In genomic region chr1:39450069-39450728, GRCm38 (mm10) we compare ENCODE assay signal across 12 mouse cellular contexts. TPM values are rescaled to one million over a fixed set of nuclear protein-coding genes. Genes with fewer than 3 reads are reported as not detected.
A peak's percentile ranks its signal among the peaks of the same experiment; 100 is the strongest.
DNase-seq lines count a peak whose midpoint lies in the region; ATAC-seq and TF ChIP-seq lines count a peak whose summit lies in the region.
"Had no signal": no experiment of that assay in that cellular context is flagged by ENCODE, and none has a peak within 500 bp of the region (broad histone marks: within the 10 kb centered on the region; RNA-seq: fewer than 3 reads in every experiment).

No protein-coding gene starts in this region.

- H3K4me1 ChIP-seq in heart, postnatal 0 days (ENCODE audit: control insufficient read depth, insufficient read depth) = peaks cover 48% of the 10 kb centered on the region
- H3K4me1 ChIP-seq in limb, embryonic 11.5 days (ENCODE audit: control insufficient read depth, insufficient read depth, low read length) = peaks cover 12% of the 10 kb centered on the region

- TF ChIP-seq CTCF in heart, postnatal 0 days (IDR thresholded peaks at IDR 0.05; ENCODE audit: low read depth) = no peak

- DNase-seq in heart, postnatal 0 days (ENCODE audit: low spot score) = no peak
- no peak for DNase-seq in heart, postnatal 10 days
- peak; percentile 36 for DNase-seq in limb, embryonic 11.5 days (ENCODE audit: low spot score)
- peak; percentile 64 for DNase-seq in retina, postnatal 1 day
- DNase-seq in left cerebral cortex, postnatal 14 days (ENCODE audit: low spot score in 2 of 2) = no peak
- DNase-seq in ovary, postnatal 10 days (ENCODE audit: low spot score) = no peak
- no peak for DNase-seq in lung, postnatal 14 days
- DNase-seq: cerebellum, adult 11-12 months had no signal

- TF ChIP-seq EP300 in heart, postnatal 0 days (IDR thresholded peaks at IDR 0.05; ENCODE audit: low read depth) = no peak

- H3K27me3 ChIP-seq in heart, postnatal 0 days (ENCODE audit: control insufficient read depth, insufficient read depth, low read length) = no peaks in the 10 kb centered on the region
- no peaks in the 10 kb centered on the region for H3K27me3 ChIP-seq in limb, embryonic 11.5 days (ENCODE audit: control insufficient read depth, insufficient read depth, low read length)
- H3K27me3 ChIP-seq: stomach, embryonic 15.5 days had no signal

- H3K9me3 ChIP-seq in heart, postnatal 0 days (replicated peaks; ENCODE audit: control insufficient read depth, low read length) = no peaks in the 10 kb centered on the region
- H3K9me3 ChIP-seq in limb, embryonic 11.5 days (ENCODE audit: control insufficient read depth, low read length) = no peaks in the 10 kb centered on the region
- H3K9me3 ChIP-seq: stomach, embryonic 15.5 days had no signal

- H3K9ac ChIP-seq in heart, postnatal 0 days (replicated peaks; ENCODE audit: low read depth, low read length) = no peak overlapping the region
- no peak overlapping the region for H3K9ac ChIP-seq in limb, embryonic 11.5 days (ENCODE audit: low read length)
- H3K9ac ChIP-seq: stomach, embryonic 15.5 days had no signal

- peak overlapping the region; percentile 22; the same call in 1 of the 2 replicates for H3K27ac ChIP-seq in heart, postnatal 0 days (ENCODE audit: low read depth)
- H3K27ac ChIP-seq in limb, embryonic 11.5 days (replicated peaks; ENCODE audit: low read depth, low read length) = no peak overlapping the region
- H3K27ac ChIP-seq: hindbrain, postnatal 0 days had no signal

- no peak for ATAC-seq in heart, postnatal 0 days (ENCODE audit: insufficient read depth, low read depth)
- ATAC-seq in common myeloid progenitor, adult 5-6 weeks (replicated peaks; ENCODE audit: low read depth, poor library complexity, severe bottlenecking) = peak; percentile 31; the same call in 1 of the 2 replicates
- ATAC-seq in limb, embryonic 11.5 days (ENCODE audit: insufficient number of reproducible peaks, low FRiP score, low TSS enrichment, low read depth) = no peak
- ATAC-seq: activated CD4-positive, CD25-positive, alpha-beta regulatory T cell, adult 4 months; hindbrain, postnatal 0 days had no signal

- no peak overlapping the region for H3K4me2 ChIP-seq in heart, postnatal 0 days (ENCODE audit: low read depth, low read length)
- no peak overlapping the region for H3K4me2 ChIP-seq in limb, embryonic 11.5 days (ENCODE audit: low read depth, severe bottlenecking)
- H3K4me2 ChIP-seq: stomach, embryonic 15.5 days had no signal

- no peak overlapping the region for H3K4me3 ChIP-seq in heart, postnatal 0 days (ENCODE audit: low read depth, low read length)
- H3K4me3 ChIP-seq in limb, embryonic 11.5 days (ENCODE audit: low read depth, low read length) = no peak overlapping the region
- H3K4me3 ChIP-seq: stomach, embryonic 15.5 days had no signal

- WGBS in heart, postnatal 0 days = 58% methylated on average over 6 of the region's 6 CpGs
- 58% methylated on average over 6 of the region's 6 CpGs for WGBS in limb, embryonic 11.5 days

- intact Hi-C loops in heart, postnatal 10 days (cut with DNase I) = no loop called here
- intact Hi-C loops in left cerebral cortex, postnatal 14 days (cut with DNase I) = no loop called here

- H3K36me3 ChIP-seq in heart, postnatal 0 days (replicated peaks; ENCODE audit: control insufficient read depth, insufficient read depth, low read length) = no peaks in the 10 kb centered on the region
- H3K36me3 ChIP-seq in limb, embryonic 11.5 days (ENCODE audit: control insufficient read depth, insufficient read depth, low read length) = no peaks in the 10 kb centered on the region
- H3K36me3 ChIP-seq: stomach, embryonic 15.5 days had no signal

RNA-seq across cellular contexts. Expression of gene Tbc1d8, which starts 28.4 kb away (rescaled TPM):
- total RNA-seq in heart, postnatal 0 days (2014; rRNA removed; ENCODE audit: low replicate concordance) = 10.2 and 16.7 TPM in 2 replicates
- 6.4 TPM in 2 replicates for polyA plus RNA-seq in heart, postnatal 0 days (2015; fragmentation: Nextera tagmentation; extraction: Ambion mirVana)
- 1 to 10 TPM; 6.6 to 7.4 TPM for total RNA-seq in heart, postnatal 10 days (2021)
- total RNA-seq in common myeloid progenitor, adult 5-6 weeks (2017) = 4.1 and 6.7 TPM in 2 replicates
- 5.0 and 5.3 TPM in 2 replicates for polyA plus RNA-seq in limb, embryonic 11.5 days (2014; fragmentation: Nextera tagmentation; extraction: Ambion mirVana)
- 10 to 100 TPM; 13.9 to 16.8 TPM for total RNA-seq in left cerebral cortex, postnatal 14 days (2021)

Comparison
In these comparisons a context has a peak if more than half of its experiments do, and no peak if none do; other contexts are left out.
1. DNase-seq: peak in limb, embryonic 11.5 days (single experiment) and retina, postnatal 1 day (single experiment); none in heart, postnatal 0 days (single experiment), heart, postnatal 10 days (0 of 2), left cerebral cortex, postnatal 14 days (0 of 2), ovary, postnatal 10 days (single experiment) and lung, postnatal 14 days (single experiment).